Mouse (Mus musculus) embryonic stem cell, embryonic (primary cell): ENCODE data around the gene Ccl24.

ENCODE experiments used
- CTCF ChIA-PET, 4 experiments: fragments of 300-600 bp in 2 of 4; fragments of 350-600 bp in 2 of 4; sonication (Branson Sonifier 250); formaldehyde crosslinking; loops; one replicate each; lab custom pipeline; 2022; ENCODE audit warnings: inconsistent platforms in 2 of 4; lab: Charles Lee
- POLR2A ChIA-PET, 4 experiments: fragments of 300-600 bp in 2 of 4; fragments of 350-600 bp in 2 of 4; sonication (Branson Sonifier 250); formaldehyde crosslinking; loops; one replicate each; lab custom pipeline; 2022; ENCODE audit warnings: antibody characterized with exemption in 4 of 4, inconsistent platforms in 1 of 4; lab: Charles Lee

Gene Ccl24

DNA sequence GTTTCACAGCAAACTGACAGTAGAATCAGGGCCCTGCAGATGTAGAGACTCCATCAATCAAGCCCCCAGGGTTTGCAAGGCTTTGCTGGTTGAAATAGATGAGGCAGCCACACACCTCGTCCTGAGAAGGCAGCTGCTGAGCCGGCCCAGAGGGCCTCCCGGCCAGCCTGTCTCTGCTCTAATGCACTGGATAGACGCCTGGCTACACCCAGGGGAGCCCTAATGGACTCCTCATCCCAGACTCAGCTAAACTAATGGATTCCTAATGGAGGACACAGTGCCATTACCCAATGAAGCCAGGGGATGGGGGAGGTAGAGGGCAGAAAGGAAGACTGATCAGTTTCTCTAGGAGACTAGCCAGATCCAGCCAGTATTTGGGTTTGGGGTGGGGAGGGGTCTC, 15.8 kb downstream of the Ccl24 start:
- CTCF ChIA-PET, result no interaction called here
- POLR2A ChIA-PET, result no interaction called here

DNA sequence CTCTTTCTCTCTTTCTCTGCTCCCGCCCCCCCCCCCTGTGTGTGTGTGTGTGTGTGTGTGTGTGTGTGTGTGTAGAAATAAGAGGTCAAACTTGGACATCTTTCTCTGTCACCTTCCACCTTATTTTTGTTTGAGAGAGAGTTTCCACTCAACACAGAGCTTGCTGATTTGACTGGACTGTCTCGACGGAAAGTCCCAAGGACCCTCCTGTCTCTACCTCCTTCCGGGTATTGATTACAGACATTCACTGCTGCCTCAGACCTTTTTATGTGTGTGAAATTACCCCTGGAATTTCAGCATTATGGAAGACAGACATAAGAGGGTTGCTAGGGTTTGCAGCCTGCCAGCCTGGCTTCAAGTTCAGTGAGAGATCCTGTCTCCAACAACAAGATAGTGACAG, 16.6 kb downstream of the Ccl24 start:
- POLR2A ChIA-PET, result no interaction called here
- CTCF ChIA-PET, result interaction anchor here in 2 of 4 experiments (0.6 kb wide), 3 partner anchors 24 to 823 kb away, joined by 3 to 7 read pairs (median 4); no protein-coding TSS in a partner anchor

DNA sequence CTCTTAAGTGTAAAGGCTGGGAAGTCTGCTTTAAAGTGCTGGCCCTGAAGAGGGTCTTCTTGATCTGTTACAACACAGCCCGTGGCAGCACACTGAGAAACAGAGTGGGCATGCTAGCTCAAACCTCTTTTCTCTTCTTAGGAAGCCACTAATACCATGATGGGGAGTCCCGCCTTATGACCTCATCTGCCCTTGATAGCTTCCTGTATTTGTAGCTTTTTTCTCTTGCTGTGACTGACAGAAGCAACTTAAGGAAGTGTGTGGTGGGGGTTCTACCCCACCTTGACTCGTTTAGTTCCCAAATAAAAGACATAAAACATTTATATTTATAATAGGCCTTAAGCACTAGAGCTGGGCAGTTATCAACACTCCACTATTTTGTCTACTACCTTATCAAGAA, 21.3 kb downstream of the Ccl24 start:
- CTCF ChIA-PET, result interaction anchor here (0.6 to 2.5 kb wide), 17 partner anchors 14 to 586 kb away, joined by 3 to 15 read pairs (median 5); no protein-coding TSS in a partner anchor

DNA sequence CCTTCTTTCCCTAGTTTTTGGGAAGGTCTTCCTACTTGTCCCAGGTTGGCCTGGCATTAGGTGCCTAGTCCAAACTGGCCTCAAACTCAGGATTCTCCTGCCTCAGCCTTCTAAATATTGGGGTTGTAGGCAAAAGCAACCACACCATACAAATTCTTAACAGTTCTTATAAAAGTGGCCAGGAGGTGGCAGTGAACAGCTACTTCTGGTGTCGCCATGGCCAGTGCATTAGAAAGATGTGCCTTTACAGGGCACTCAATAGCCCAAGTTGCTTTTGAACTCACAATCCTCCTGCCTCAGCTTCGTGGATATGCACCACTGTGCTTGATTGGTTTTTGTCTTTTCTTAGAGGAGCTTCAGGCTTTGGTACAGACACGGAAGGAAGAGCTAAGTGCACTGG, 21.9 kb downstream of the Ccl24 start:
- ChIA-PET CTCF (interaction anchor here (0.6 to 2.5 kb wide), 24 partner anchors 9 to 1568 kb away, joined by 3 to 15 read pairs (median 4); partner anchors contain the start of genes Mdh2 (in 1 of the 4) and Styxl1 (in 1 of the 4)), POLR2A (interaction anchor here (0.6 to 1.5 kb wide), 6 partner anchors 13 to 728 kb away, joined by 3 to 6 read pairs (median 3); partner anchors contain the start of gene Tmem120a (in 1 of the 4))

More for the DNA sequence above, 21.3 kb downstream of the Ccl24 start:
- POLR2A ChIA-PET, result interaction anchor here in 3 of 4 experiments (0.8 to 1.5 kb wide), 4 partner anchors 14 to 193 kb away, joined by 3 read pairs; partner anchors contain the start of gene Tmem120a (in 1 of the 3)

DNA sequence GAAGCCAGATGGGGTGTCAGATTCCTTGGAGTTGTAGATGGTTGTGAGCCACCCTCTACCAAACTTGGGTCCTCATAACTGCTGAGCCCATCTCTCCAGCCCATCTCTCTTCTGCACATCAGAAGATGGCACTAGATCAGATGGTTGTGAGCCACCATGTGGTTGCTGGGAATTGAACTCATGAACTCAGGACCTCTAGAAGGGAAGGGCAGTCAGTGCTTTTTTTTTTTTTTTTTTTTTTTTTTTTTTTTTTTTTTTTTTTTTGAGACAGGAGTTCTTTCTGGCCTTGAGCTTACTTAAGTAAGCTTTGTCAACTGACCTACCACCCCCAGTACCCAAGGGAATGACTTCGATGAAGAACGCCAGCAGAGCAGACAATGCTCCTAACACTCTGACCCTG, 24.9 kb downstream of the Ccl24 start:
- CTCF ChIA-PET, result interaction anchor here in 3 of 4 experiments (0.6 to 1.1 kb wide), 3 partner anchors 10 to 616 kb away, joined by 3 to 6 read pairs (median 3); partner anchors contain the start of gene Mettl27 (in 1 of the 3)

DNA sequence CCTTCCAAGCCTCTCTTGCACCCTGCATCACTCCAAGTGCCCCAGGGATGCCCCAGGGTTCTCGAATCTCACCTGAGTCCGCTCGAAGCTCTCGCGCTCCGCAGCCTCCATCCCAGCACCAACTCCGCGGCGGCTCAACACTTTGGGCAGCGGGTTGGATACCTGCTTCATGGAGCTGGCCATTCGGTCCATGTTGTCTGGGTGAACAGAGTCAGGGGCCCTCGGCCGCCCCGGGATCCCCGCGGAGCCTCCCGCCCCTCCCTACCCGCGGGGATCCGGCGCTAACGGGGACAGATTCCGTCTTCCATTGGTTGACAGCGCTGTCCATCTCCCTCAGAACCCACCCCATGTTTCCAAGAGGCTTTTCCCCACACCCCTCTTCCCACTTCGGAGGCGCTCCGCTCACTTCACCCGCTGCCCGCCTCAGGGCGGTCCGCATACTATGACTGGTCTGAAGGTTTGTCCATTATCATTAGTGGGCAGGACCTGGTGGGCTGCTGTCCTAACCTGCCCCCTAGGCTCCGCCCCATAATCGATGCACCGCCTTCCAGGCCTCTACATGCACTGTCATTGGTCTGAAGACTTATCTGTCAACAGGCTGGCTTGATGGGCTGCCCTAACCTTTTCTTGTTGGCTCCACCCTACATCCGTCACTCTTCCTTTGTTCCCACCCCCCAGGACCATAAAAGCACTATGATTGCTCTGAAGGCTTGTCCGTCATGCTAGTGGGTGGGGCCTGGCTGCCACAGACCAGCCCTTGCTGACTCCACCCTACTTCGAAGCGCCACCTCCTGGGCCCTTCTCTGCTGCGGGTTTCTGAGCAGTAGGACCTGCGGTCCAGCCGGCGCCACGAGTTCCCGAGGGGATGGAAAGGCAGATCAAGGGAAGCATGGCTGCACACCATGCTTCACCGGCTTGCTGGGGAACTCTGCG, 27.7 kb downstream of the Ccl24 start, which contains the start of gene Hip1:
Gene Hip1 (minus strand): TSS at position 256 of the 933 bp plus-strand sequence.
- ChIA-PET POLR2A (interaction anchor here in 2 of 4 experiments (0.6 to 1.2 kb wide), 2 partner anchors 67 to 233 kb away, joined by 3 read pairs; partner anchors contain the start of genes Mdh2 (in 1 of the 2) and Styxl1 (in 1 of the 2)), CTCF (interaction anchor here in 1 of 4 experiments (0.5 to 1.1 kb wide), 4 partner anchors 14 to 197 kb away, joined by 3 read pairs; partner anchors contain the start of gene Rhbdd2)

More for the DNA sequence above, 24.9 kb downstream of the Ccl24 start:
- POLR2A ChIA-PET, result interaction anchor here in 2 of 4 experiments (0.6 kb wide), 2 partner anchors 231 to 248 kb away, joined by 4 read pairs; no protein-coding TSS in a partner anchor

DNA sequence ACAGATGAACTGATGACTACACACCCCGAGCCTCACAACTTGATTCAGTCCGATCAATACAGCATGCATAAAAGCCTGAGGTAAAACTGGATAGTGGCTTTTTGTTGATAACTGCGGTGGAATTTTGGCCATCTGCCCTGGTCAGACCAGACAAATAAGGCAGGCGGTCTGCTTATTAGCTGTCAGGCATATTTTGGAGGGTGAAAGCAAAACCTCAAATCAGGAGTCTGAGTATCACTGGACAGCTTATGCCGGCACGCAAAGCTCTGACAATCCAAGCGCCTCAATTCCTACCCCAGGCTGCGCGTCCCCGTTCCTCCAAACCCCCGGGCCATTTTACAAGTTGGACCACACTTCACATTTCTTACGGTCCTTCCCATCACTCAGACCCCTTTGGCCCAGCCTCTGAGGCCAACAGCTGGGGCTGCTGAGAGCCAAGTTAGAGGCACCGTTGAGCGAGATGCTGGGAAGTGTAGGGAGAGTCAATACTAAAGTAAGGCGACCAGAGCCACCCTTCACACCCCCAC, 28.8 kb downstream of the Ccl24 start:
- ChIA-PET POLR2A (interaction anchor here in 1 of 4 experiments (1.2 to 1.6 kb wide), 2 partner anchors 11 to 66 kb away, joined by 3 read pairs; no protein-coding TSS in a partner anchor), CTCF (interaction anchor here in 2 of 4 experiments (0.8 to 1.3 kb wide), 5 partner anchors 9 to 88 kb away, joined by 3 read pairs; partner anchors contain the start of gene Rhbdd2 (in 1 of the 2))

DNA sequence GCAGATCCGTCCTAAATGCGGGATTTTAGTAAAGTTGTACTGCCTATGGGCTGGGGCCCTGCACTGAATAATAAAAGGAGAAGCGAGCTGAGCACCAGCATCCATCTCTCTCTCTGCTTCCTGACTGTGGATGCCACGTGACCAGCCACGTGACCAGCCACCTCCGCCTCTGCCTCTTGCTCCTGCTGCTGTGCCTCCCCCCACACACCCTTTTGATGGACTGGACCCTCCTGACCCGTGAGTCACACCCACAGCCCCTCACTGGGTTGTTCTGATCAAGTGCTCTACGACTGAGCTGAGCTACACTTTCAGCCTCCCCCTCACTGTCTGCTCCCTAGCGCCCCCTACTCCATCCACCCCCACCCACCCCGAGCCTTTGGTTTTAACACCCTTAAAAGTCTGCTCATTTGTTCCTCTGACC, 35.0 kb downstream of the Ccl24 start:
- ChIA-PET CTCF (interaction anchor here (0.5 to 2.5 kb wide), 16 partner anchors 9 to 318 kb away, joined by 3 to 12 read pairs (median 3); partner anchors contain the start of genes Mdh2 (in 1 of the 4) and Styxl1 (in 1 of the 4)), POLR2A (interaction anchor here in 3 of 4 experiments (0.5 to 1.4 kb wide), 10 partner anchors 13 to 491 kb away, joined by 3 to 4 read pairs (median 3); partner anchors contain the start of genes Mdh2 (in 1 of the 3), Pom121 (in 1 of the 3) and Styxl1 (in 1 of the 3))

DNA sequence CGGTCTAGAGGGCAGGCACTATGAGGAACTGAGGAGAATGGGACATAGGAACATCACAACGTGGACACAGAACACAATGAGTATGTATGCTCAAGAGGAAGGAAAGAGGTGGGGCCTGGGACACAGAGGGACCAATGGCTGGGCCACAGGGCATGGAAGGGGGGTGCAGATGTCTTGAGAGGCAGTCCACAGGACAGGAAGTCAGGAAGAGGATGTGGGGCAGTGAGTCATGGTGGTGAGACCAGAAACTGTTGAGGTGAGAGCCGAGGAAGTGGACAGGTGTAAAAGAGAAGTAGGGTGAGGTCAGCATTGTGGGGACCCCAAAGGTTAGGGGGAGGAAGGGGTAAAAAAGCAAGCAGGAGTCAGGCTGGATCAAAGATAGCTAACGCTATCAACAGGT, 35.5 kb downstream of the Ccl24 start:
- POLR2A ChIA-PET, result interaction anchor here in 3 of 4 experiments (0.5 to 1.2 kb wide), 6 partner anchors 14 to 491 kb away, joined by 3 to 4 read pairs (median 3); partner anchors contain the start of genes Mdh2 (in 1 of the 3) and Styxl1 (in 1 of the 3)

DNA sequence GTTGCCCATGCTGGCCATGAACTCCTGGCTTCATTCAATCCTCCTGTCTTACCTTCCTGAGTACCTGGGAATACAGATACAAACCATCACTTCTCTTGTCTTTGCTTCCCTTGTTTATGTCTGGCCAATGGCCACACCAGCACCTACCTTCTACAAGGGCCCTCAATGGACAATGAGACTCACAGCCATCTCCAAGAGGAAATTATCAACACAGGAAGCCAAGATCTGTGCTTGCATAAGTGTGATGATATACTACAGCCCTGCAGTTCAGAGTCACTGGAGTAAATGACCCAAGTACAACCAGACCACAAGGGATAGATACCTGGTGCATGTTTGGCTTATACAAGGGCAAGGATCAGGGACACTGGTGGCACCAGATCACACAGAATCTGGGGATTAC, 37.0 kb downstream of the Ccl24 start:
- ChIA-PET CTCF (interaction anchor here in 2 of 4 experiments (0.9 to 1.0 kb wide), 4 partner anchors 8 to 35 kb away, joined by 3 to 4 read pairs (median 3); no protein-coding TSS in a partner anchor), POLR2A (no interaction called here)

More for the DNA sequence above, 35.5 kb downstream of the Ccl24 start:
- CTCF ChIA-PET, result interaction anchor here (0.5 to 2.5 kb wide), 13 partner anchors 8 to 318 kb away, joined by 3 to 10 read pairs (median 3); partner anchors contain the start of genes Mdh2 (in 1 of the 4) and Styxl1 (in 1 of the 4)

DNA sequence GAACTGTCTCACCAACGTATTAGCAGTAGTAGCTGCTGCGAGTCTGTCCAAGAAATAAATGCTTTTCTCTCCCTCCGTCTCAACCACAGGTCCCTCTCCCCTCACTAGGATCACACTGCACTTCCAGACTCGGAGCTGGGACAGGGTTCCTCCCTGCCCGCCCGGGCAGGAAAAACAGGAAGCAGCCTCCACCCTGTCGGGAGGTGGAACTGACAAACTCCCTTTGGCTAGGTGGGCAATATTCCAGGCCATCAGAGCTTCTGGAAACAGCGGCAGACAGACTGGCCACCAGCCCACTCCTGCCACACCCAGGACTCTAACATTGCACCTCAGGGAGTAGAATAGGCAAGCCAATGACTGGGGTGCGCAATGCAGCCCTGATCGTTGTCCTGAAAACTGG, 39.4 kb downstream of the Ccl24 start:
- ChIA-PET POLR2A (interaction anchor here in 1 of 4 experiments (1.0 to 1.3 kb wide), 2 partner anchors 10 to 12 kb away, joined by 3 to 4 read pairs; no protein-coding TSS in a partner anchor), CTCF (interaction anchor here in 2 of 4 experiments (0.6 kb wide), 2 partner anchors 12 to 57 kb away, joined by 4 to 5 read pairs; no protein-coding TSS in a partner anchor)

DNA sequence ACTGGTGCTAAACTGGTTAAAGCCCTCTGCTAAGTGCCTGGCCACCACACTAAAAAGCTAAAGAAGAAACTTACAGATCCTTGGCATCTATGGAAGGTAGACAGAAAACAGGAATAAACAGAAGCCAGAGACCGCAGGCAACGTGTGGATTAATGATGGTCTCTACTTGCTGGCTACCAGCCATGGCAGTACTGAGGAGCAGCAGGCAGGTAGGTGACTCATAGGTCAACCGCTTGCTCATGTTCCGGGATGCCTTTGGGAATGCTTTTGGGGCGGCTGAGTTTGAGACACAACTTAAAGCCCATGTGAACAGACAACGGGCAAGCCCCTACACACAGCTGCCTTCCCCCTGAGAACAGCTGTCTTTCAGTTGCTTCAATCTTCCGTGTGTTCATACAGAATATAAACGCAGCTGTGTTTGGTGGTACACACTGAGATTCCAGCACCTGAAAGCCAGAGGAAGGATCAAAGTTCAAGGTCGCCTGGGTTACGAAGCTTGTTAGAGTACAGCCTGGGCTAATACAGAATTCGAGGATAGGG, 41.5 kb downstream of the Ccl24 start:
- ChIA-PET CTCF (interaction anchor here in 2 of 4 experiments (0.9 to 1.4 kb wide), 3 partner anchors 13 to 103 kb away, joined by 3 read pairs; no protein-coding TSS in a partner anchor), POLR2A (interaction anchor here in 2 of 4 experiments (0.6 to 1.4 kb wide), 6 partner anchors 16 to 247 kb away, joined by 3 to 5 read pairs (median 3); partner anchors contain the start of genes Mdh2 (in 1 of the 2) and Styxl1 (in 1 of the 2))

DNA sequence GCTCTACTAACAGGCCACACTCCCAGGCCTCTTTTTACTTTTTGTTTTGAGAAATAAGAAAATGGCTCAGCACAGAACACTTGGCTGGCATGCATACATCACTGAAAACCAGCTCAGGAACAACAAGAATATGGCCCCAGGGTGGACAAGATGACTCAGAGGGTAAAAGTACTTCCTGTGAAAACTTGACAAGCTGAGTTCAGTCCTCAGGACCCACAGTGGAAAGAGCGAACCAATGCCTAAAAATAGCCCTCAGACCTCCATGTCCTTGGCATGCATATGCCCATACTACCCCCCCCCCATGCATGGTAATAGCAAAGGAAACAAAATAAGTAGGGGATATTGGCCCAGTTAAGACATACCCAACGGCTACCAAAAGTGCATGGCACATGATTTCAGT, 42.9 kb downstream of the Ccl24 start:
- ChIA-PET CTCF (interaction anchor here in 3 of 4 experiments (0.7 to 1.4 kb wide), 6 partner anchors 8 to 657 kb away, joined by 3 to 19 read pairs (median 4); no protein-coding TSS in a partner anchor), POLR2A (interaction anchor here in 3 of 4 experiments (0.6 to 1.7 kb wide), 4 partner anchors 9 to 504 kb away, joined by 3 to 5 read pairs (median 3); no protein-coding TSS in a partner anchor)

DNA sequence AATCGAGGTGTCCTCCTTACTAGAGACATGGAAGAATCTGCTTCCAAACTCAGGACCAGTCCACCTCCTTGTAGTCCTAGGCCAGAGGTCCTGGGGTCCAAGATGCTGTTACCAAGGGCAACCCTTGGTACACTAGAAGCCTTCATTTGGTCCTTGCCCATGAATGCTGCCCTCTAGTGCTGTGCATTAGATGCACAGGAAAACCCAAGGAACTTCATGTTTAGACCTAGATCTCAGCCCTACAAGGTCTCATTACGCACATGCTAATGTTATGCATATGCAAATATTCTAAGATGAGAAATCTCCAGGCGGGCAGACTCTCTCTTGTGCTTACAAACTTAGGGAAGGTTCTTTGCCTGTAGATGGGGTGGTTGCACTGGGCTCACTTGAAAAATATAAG, 43.5 kb downstream of the Ccl24 start:
- POLR2A ChIA-PET, result interaction anchor here in 2 of 4 experiments (1.5 to 1.7 kb wide), 2 partner anchors 10 to 32 kb away, joined by 3 to 5 read pairs; no protein-coding TSS in a partner anchor

DNA sequence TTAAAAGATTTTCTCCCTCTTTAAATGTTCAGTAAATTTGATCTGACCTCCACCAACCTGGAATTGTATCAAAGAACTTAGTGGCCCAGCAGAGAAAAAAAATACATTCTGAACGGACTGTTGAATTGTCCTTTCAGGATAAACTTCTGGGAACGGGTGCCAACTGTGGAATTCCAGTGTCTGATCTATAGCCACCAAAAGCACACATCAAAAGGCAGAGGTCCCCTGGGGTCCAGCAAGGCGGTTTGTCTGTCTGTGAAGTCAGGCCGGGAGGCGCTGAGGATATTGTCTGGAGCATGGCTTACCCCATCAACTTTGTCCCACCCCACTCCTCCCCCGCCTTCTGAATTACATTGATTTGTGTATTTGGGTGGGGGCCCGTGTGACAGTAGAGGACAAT, 44.9 kb downstream of the Ccl24 start:
- POLR2A ChIA-PET, result no interaction called here

More for the DNA sequence above, 43.5 kb downstream of the Ccl24 start:
- CTCF ChIA-PET, result interaction anchor here in 3 of 4 experiments (0.5 to 1.4 kb wide), 5 partner anchors 9 to 179 kb away, joined by 3 to 6 read pairs (median 3); partner anchors contain the start of gene Fkbp6 (in 1 of the 3)

More for the DNA sequence above, 44.9 kb downstream of the Ccl24 start:
- CTCF ChIA-PET, result no interaction called here
